Mouse (Mus musculus) liver, embryonic 11.5 days (tissue): ENCODE measurements around the gene Spred3. TPM values are rescaled to one million over a fixed set of nuclear protein-coding genes. Genes with fewer than 3 reads are reported as not detected.
"Not testable (repeated sequence)": the region's sequence is repeated elsewhere in the genome, so short reads cannot be mapped to it uniquely, and the experiment has no call there.

Source experiments
- ATAC-seq: fragments of 200-750 bp; cut with Nextera tagmentation; replicated peaks from 2 replicates; pipeline ENCODE4 v1.8.0; 2017; ENCODE audit warnings: moderate number of reproducible peaks, mild to moderate bottlenecking, moderate TSS enrichment, moderate library complexity; ENCODE audit not compliant: low FRiP score
- DNase-seq: peaks from one replicate; pipeline ENCODE4 v3.0.0-alpha.2; 2017; ENCODE audit warnings: low spot score
- H3K27ac ChIP-seq: fragments of 300-500 bp; sonication (generic); 2 replicates; pipeline ENCODE4 v1.5.1; 2014; ENCODE audit warnings: mild to moderate bottlenecking, low read depth, low read length, control low read depth
- H3K27me3 ChIP-seq: fragments of 300-500 bp; sonication (generic); replicated peaks from 2 replicates; pipeline ENCODE4 v1.6.1; 2014; ENCODE audit warnings: low read length, mixed read lengths; ENCODE audit not compliant: control insufficient read depth, insufficient read depth
- H3K36me3 ChIP-seq: fragments of 300-500 bp; sonication (generic); 2 replicates; pipeline ENCODE4 v1.6.1; 2014; ENCODE audit warnings: mild to moderate bottlenecking, low read length, moderate library complexity, mixed read lengths; ENCODE audit not compliant: control insufficient read depth, insufficient read depth
- H3K4me1 ChIP-seq: fragments of 300-500 bp; sonication (generic); replicated peaks from 2 replicates; pipeline ENCODE4 v1.6.1; 2014; ENCODE audit warnings: low read length, mixed read lengths; ENCODE audit not compliant: control insufficient read depth, insufficient read depth
- H3K4me2 ChIP-seq: fragments of 300-500 bp; sonication (generic); 2 replicates; pipeline ENCODE4 v1.6.1; 2014; ENCODE audit warnings: mild to moderate bottlenecking, control low read depth, moderate library complexity
- H3K4me3 ChIP-seq: fragments of 300-500 bp; sonication (generic); 2 replicates; pipeline ENCODE4 v1.5.1; 2014; ENCODE audit warnings: low read depth, low read length, control low read depth
- H3K9ac ChIP-seq: fragments of 300-500 bp; sonication (generic); 2 replicates; pipeline ENCODE4 v1.6.1; 2014; ENCODE audit warnings: low read depth, low read length, control low read depth
- H3K9me3 ChIP-seq: fragments of 300-500 bp; sonication (generic); 2 replicates; pipeline ENCODE4 v1.6.1; 2016; ENCODE audit warnings: low read length, inconsistent platforms, mixed read lengths; ENCODE audit not compliant: control insufficient read depth
- WGBS: fragments of 180-500 bp; shearing (Covaris S2); extraction: QIAGEN DNeasy Blood & Tissue Kit; methylation state at CpG from one replicate; pipeline ENCODE4 v1.1.7; 2014; 5-methylcytosine and 5-hydroxymethylcytosine counted together
- polyA plus RNA-seq: library from polyadenylated mRNA; unstranded; fragments of >200 nt; fragmentation: Nextera tagmentation; extraction: Ambion mirVana; gene quantifications from 2 replicates; pipeline ENCODE4 v1.2.1, GENCODE M21; 2014

Spred3 gene
- polyA plus RNA-seq, 1 experiment from 2014 or later, result 1.0 TPM

GRCm38 (mm10) chr7:29202577-29202976 is 32.4 kb upstream of the Spred3 start:
- Histone ChIP-seq H3K4me3 (no peak overlapping the region), H3K4me1 (no peaks in the 10 kb centered on the region), H3K9ac (no peak overlapping the region), H3K9me3 (no peaks in the 10 kb centered on the region), H3K4me2 (no peak overlapping the region), H3K36me3 (no peaks in the 10 kb centered on the region), H3K27me3 (no peaks in the 10 kb centered on the region), H3K27ac (no peak overlapping the region)
- WGBS, result 76% methylated on average over 6 of the region's 6 CpGs
- no peak for ATAC-seq
- no peak for DNase-seq

GRCm38 (mm10) chr7:29194230-29194629 is 24.0 kb upstream of the Spred3 start:
- not testable (repeated sequence) for H3K4me2 ChIP-seq, H3K9ac ChIP-seq, H3K4me1 ChIP-seq, H3K36me3 ChIP-seq, DNase-seq, H3K9me3 ChIP-seq, ATAC-seq, H3K4me3 ChIP-seq, H3K27me3 ChIP-seq, H3K27ac ChIP-seq
- 89% methylated on average over 1 of the region's 1 CpGs for WGBS

- H3K36me3 ChIP-seq, H3K9me3 ChIP-seq, H3K4me2 ChIP-seq, H3K27ac ChIP-seq, H3K4me3 ChIP-seq, H3K27me3 ChIP-seq, ATAC-seq, H3K9ac ChIP-seq, DNase-seq: not testable (repeated sequence)
- WGBS, result 87% methylated on average over 4 of the region's 4 CpGs
- peaks cover 11% of the 10 kb centered on the region for H3K4me1 ChIP-seq
Measured at GRCm38 (mm10) chr7:29181323-29181722, 11.1 kb upstream of the Spred3 start.

- Histone ChIP-seq H3K9ac (no peak overlapping the region), H3K27ac (no peak overlapping the region), H3K4me3 (peak overlapping the region; percentile 92), H3K4me1 (peaks cover 11% of the 10 kb centered on the region), H3K36me3 (peaks cover 5% of the 10 kb centered on the region; the same call in 1 of the 2 replicates), H3K4me2 (peak overlapping the region; percentile 95), H3K27me3 (no peaks in the 10 kb centered on the region), H3K9me3 (no peaks in the 10 kb centered on the region)
- DNase-seq (no peak), ATAC-seq (no peak)
- 41% methylated on average over 5 of the region's 5 CpGs for whole genome bisulfite sequencing
Measured at GRCm38 (mm10) chr7:29180854-29181236, 10.6 kb upstream of the Spred3 start.

- WGBS, result under 1% methylated on average over 62 of the region's 62 CpGs
- peak within 1 kb of the TSS; percentile 86 for H3K9ac ChIP-seq
- H3K4me1 ChIP-seq, result peaks cover 11% of the 10 kb centered on the region
- ATAC-seq (peak; percentile 92), DNase-seq (peak; percentile 96)
- H3K36me3 ChIP-seq, result peaks cover 10% of the 10 kb centered on the region
- peak within 1 kb of the TSS; percentile 92 for H3K4me3 ChIP-seq
- no peaks in the 10 kb centered on the region for H3K9me3 ChIP-seq
- peak within 1 kb of the TSS; percentile 58; the same call in 1 of the 2 replicates for H3K27ac ChIP-seq
- H3K27me3 ChIP-seq, result no peaks in the 10 kb centered on the region
- peak within 1 kb of the TSS; percentile 95 for H3K4me2 ChIP-seq
Measured at GRCm38 (mm10) chr7:29180077-29180853, 10.1 kb upstream of the Spred3 start, which contains the start of gene Psmd8. TSS of gene Psmd8 (minus strand) at chr7:29180701.

GRCm38 (mm10) chr7:29179323-29179722 is 9.1 kb upstream of the Spred3 start:
- Histone ChIP-seq H3K27ac (peak overlapping the region; percentile 58; the same call in 1 of the 2 replicates), H3K36me3 (peaks cover 17% of the 10 kb centered on the region), H3K4me3 (peak overlapping the region; percentile 92), H3K9me3 (no peaks in the 10 kb centered on the region), H3K4me1 (peaks cover 11% of the 10 kb centered on the region), H3K27me3 (no peaks in the 10 kb centered on the region), H3K4me2 (peak overlapping the region; percentile 95), H3K9ac (peak overlapping the region; percentile 86)
- ATAC-seq (no peak), DNase-seq (no peak)
- WGBS, result 30% methylated on average over 7 of the region's 7 CpGs

- peaks cover 24% of the 10 kb centered on the region for H3K36me3 ChIP-seq
- H3K9me3 ChIP-seq, result no peaks in the 10 kb centered on the region
- H3K4me1 ChIP-seq, result peaks cover 11% of the 10 kb centered on the region
- H3K4me2 ChIP-seq, result peak overlapping the region; percentile 95; the same call in 1 of the 2 replicates
- no peak overlapping the region for H3K4me3 ChIP-seq
- no peak for DNase-seq
- peaks cover 8% of the 10 kb centered on the region for H3K27me3 ChIP-seq
- no peak overlapping the region for H3K27ac ChIP-seq
- H3K9ac ChIP-seq, result no peak overlapping the region
- 88% methylated on average over 4 of the region's 4 CpGs for WGBS
- ATAC-seq, result no peak
Measured at GRCm38 (mm10) chr7:29178106-29178505, 7.9 kb upstream of the Spred3 start.

- H3K4me2 ChIP-seq, result peak overlapping the region; percentile 87
- H3K9me3 ChIP-seq, result no peaks in the 10 kb centered on the region
- H3K27me3 ChIP-seq, result peaks cover 50% of the 10 kb centered on the region
- DNase-seq (peak; percentile 46), ATAC-seq (no peak)
- H3K4me3 ChIP-seq, result no peak overlapping the region
- WGBS, result 37% methylated on average over 32 of the region's 32 CpGs
- no peak overlapping the region for H3K27ac ChIP-seq
- H3K4me1 ChIP-seq, result peaks cover 26% of the 10 kb centered on the region
- H3K36me3 ChIP-seq, result peaks cover 24% of the 10 kb centered on the region
- no peak overlapping the region for H3K9ac ChIP-seq
Measured at GRCm38 (mm10) chr7:29172390-29173016, 2.3 kb upstream of the Spred3 start.
